Mouse (Mus musculus): Measurements from ENCODE around the gene Vmn1r93. TPM values are rescaled to one million over a fixed set of nuclear protein-coding genes. Genes with fewer than 3 reads are reported as not detected.

Gene Vmn1r93
- total RNA-seq (2023), result not detected

DNA sequence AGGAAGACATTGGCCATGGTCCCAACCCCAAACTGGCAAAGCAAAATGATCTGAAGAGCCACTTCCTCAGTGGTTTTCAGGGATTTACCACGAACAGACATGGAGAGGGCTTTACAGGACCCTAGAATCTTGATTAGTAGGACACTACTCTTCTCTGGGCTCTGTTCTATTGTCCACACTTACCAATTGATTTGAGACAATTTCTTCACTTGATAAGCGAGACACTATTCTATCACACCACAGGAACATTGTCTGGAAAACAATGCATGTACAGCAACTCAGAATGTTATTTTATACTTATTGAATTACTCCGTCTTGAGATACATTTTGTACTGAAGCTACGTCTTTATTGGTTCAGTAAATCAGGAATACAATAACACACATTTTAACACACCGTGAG, at the start of gene Vmn1r93:
TSS of gene Vmn1r93 (minus strand) at position 101 of the 400 bp plus-strand sequence.

DNA sequence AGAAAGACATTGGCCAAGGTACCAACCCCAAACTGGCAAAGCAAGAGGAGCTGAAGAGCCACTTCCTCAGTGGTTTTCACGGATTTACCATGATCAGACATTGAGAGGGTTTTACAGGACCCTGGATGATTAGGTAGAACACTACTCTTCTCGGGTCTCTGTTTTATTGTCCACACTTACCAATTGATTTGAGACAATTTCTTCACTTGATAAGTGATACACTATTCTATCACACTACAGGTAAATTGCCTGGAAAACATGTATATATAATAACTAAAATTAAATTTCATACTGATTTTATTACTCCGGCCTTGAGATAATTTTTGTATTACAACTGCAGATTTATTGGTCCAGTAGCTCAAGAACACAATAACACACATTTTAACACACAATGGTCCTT, 29.4 kb upstream of the Vmn1r93 start, which contains the start of gene Vmn1r94:
TSS of gene Vmn1r94 (minus strand) at position 101 of the 400 bp plus-strand sequence.

DNA sequence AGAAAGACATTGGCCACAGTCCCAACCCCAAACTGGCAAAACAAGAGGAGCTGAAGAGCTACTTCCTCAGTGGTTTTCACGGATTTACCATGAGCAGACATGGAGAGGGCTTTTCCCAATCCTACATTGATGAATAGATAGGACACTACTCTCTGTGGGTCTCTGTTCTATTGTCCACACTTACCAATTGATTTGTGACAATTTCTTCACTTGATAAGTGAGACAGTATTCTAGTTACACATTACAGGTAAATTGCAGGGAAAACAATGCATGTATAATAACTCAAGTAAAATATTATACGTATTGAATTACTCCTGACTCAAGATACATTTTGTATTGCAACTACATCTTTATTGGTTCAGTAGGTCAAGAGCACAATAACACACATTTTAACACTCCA, 16.4 kb downstream of the Vmn1r93 start, which contains the start of gene Gm16442:
TSS of gene Gm16442 (minus strand) at position 101 of the 400 bp plus-strand sequence.

DNA sequence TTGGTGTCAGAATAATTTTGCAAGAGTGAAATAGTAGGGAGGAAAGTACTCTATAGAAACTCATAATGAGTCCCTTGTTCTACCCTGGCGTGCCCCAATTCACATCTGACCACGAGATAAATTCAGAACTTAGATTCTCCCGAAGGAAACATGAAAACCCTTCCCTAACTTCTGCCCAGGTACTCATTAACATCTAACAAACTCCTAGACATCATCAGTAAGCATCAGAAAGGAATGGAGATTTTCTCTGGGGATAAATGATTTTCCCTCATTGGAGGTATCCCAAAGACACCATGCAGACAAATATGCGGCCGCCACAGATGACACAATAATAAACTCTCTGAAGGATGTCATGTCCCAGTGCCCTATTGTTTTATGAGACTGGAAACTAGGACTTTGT, 39.5 kb downstream of the Vmn1r93 start, which contains the start of gene Vmn1r91:
TSS of gene Vmn1r91 (plus strand) at position 301 of the 400 bp plus-strand sequence.

Other genes starting within 250 kb of the Vmn1r93 start
- 10 to 100 TPM; 69.4 to 80.7 TPM for gene Pvr, start 217.9 kb downstream of the Vmn1r93 start, total RNA-seq (2023)
- gene Igsf23, start 188.3 kb downstream of the Vmn1r93 start, total RNA-seq (2023), result 1 to 10 TPM; 3.4 to 6.3 TPM
- not detected for gene Ceacam20, start 173.7 kb downstream of the Vmn1r93 start, total RNA-seq (2023)
- gene Nlrp9b, start 147.6 kb downstream of the Vmn1r93 start, total RNA-seq (2023), result not detected
- gene Vmn1r91, start 39.4 kb downstream of the Vmn1r93 start, total RNA-seq (2023), result not detected
- not detected for gene Gm16442, start 16.5 kb downstream of the Vmn1r93 start, total RNA-seq (2023)
- gene Vmn1r94, start 29.3 kb upstream of the Vmn1r93 start, total RNA-seq (2023), result not detected
- not detected for gene Vmn1r95, start 54.6 kb upstream of the Vmn1r93 start, total RNA-seq (2023)
- not detected for gene Gm6164, start 66.5 kb upstream of the Vmn1r93 start, total RNA-seq (2023)
- not detected for gene Gm4498, start 94.7 kb upstream of the Vmn1r93 start, total RNA-seq (2023)
- not detected for gene Gm5890, start 123.7 kb upstream of the Vmn1r93 start, total RNA-seq (2023)
- not detected for gene Gm4133, start 195.0 kb upstream of the Vmn1r93 start, total RNA-seq (2023)
- gene Gm5728, start 236.3 kb upstream of the Vmn1r93 start, total RNA-seq (2023), result not detected